Mouse (Mus musculus): Measurements from ENCODE around the gene 4930404H24Rik. TPM values are rescaled to one million over a fixed set of nuclear protein-coding genes. Genes with fewer than 3 reads are reported as not detected.

The 4930404H24Rik gene
- polyA plus RNA-seq (2017; shearing (Covaris generic)) = not detected

DNA sequence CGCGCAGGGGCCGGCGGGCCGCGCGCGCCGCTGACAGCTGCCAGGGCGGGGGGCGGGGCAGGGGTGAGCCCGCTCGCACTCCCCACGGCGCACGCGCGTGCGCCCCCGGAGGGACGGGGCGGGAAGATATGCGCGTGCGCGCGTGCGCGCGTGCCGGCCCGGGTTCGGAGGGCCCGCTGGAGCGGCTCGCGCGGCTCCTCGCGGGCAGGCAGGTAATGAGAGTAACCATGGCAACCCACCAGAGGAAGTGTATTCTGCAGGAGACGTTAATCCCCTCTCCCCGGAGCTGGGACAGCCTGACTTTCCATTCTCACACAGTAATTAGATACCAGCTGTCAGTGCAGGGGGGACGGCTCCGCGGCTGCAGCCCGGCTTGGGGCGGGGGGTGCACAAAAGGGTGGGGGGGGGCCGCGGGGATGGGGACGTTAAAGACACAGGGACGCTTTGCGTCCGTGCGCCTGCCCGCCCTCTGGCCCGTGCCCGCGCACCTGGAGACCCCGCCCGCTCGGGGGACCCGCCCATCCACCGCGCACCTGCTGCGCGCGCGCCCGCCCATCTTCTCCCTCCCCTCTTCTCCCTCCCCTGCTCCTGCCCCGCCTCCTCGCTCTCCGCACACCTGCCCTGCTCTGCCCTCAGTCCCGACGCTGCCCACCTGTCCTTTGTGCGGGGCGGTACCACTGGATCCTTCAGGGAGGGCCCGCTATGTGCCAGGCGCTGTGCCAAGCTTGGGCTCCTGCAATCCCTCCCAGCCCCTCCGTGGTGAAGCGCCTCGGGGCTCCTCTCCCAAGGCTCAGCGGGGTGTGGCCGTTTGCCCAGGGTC lies at the start of gene 4930404H24Rik:
4930404H24Rik (plus strand) TSS at position 218 of the 820 bp plus-strand sequence.

DNA sequence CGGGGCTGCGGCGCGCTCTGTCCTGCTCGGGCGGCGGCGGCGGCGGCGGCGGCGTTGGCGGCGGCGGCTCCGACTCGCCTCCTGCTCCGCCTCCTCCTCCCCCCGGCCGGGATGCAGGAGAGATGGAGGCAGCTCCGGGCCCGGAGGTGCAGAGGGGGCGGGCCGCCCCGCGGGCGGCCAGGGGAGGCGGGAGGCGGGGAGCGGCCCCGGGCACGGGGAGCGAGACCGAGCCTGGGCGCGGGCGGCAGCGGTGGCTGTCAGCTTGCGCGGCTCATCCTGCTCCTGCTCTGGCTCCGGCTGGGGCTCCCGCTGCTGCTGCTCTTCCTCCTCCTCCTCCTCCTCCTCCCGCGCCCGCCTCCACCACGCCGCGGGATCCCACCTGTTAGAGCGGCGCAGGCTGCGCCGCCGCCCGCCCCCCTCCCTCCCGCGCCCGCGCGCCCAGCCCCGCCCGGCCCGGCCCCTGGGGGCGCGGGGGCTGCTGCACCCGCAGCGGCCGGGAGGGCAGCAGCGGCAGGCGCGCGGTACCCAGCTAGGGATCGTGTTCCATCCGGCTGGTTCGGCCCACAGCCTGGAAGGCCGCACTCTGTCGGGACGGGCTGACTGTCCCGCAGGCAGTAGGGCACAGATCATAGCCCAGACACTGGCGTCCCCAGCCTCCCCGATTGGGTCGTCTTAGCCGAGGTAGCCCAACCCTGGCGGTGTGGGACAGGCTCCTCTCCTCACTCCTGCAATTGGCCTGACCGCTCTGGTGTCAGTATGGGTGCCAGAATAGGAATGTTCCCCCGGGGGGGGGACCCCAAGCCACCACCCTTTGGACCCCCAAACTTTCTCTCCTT lies 37.6 kb downstream of the 4930404H24Rik start, which contains the start of gene Nol4l:
Nol4l (minus strand) TSS at position 41 of the 836 bp plus-strand sequence.

Other genes with a start within 250 kb of the 4930404H24Rik start
- gene Kif3b, start 201.4 kb upstream of the 4930404H24Rik start, polyA plus RNA-seq (2017; shearing (Covaris generic)) = 9.4 TPM
- gene Asxl1, start 147.0 kb upstream of the 4930404H24Rik start, polyA plus RNA-seq (2017; shearing (Covaris generic)) = 42.2 TPM
- gene Nol4l, start 37.2 kb downstream of the 4930404H24Rik start, polyA plus RNA-seq (2017; shearing (Covaris generic)) = 0.92 TPM
- 68.8 TPM for gene Commd7, start 140.0 kb downstream of the 4930404H24Rik start, polyA plus RNA-seq (2017; shearing (Covaris generic))
- gene Dnmt3b, start 156.7 kb downstream of the 4930404H24Rik start, polyA plus RNA-seq (2017; shearing (Covaris generic)) = 4.9 TPM
- not detected for gene Dnmt3c, start 203.9 kb downstream of the 4930404H24Rik start, polyA plus RNA-seq (2017; shearing (Covaris generic))
- 231 TPM for gene Mapre1, start 248.5 kb downstream of the 4930404H24Rik start, polyA plus RNA-seq (2017; shearing (Covaris generic))

Data from effector memory CD4-positive, alpha-beta T cell, adult 5 months (primary cell).